Mouse (Mus musculus): ENCODE measurements around the gene Bub1b.
"Not testable (repeated sequence)": the region's sequence is repeated elsewhere in the genome, so short reads cannot be mapped to it uniquely, and the experiment has no call there.

Gene Bub1b

GRCm38 (mm10) chr2:118620101-118620500 is 22.1 kb downstream of the Bub1b start:
- DNase-seq, result no peak

GRCm38 (mm10) chr2:118620608-118621007 is 22.6 kb downstream of the Bub1b start:
- no peak for DNase-seq

GRCm38 (mm10) chr2:118629276-118629675 is 31.3 kb downstream of the Bub1b start:
- no peak for DNase-seq

- no peak for DNase-seq
Measured at GRCm38 (mm10) chr2:118633441-118633840, 35.4 kb downstream of the Bub1b start.

- no peak for DNase-seq
Measured at GRCm38 (mm10) chr2:118637258-118637657, 39.2 kb downstream of the Bub1b start.

- DNase-seq, result peak; percentile 51
Measured at GRCm38 (mm10) chr2:118637888-118638526, 40.0 kb downstream of the Bub1b start.

GRCm38 (mm10) chr2:118638686-118639085 is 40.7 kb downstream of the Bub1b start:
- no peak for DNase-seq

GRCm38 (mm10) chr2:118641147-118641546 is 43.1 kb downstream of the Bub1b start:
- DNase-seq, result no peak

GRCm38 (mm10) chr2:118642431-118642830 is 44.4 kb downstream of the Bub1b start:
- no peak for DNase-seq

GRCm38 (mm10) chr2:118642942-118643341 is 44.9 kb downstream of the Bub1b start:
- DNase-seq, result no peak

- no peak for DNase-seq
Measured at GRCm38 (mm10) chr2:118646665-118647064, 48.7 kb downstream of the Bub1b start.

GRCm38 (mm10) chr2:118650697-118651096 is 52.7 kb downstream of the Bub1b start:
- DNase-seq, result not testable (repeated sequence)

GRCm38 (mm10) chr2:118656688-118657281 is 58.8 kb downstream of the Bub1b start:
- DNase-seq, result no peak

GRCm38 (mm10) chr2:118658457-118658856 is 60.4 kb downstream of the Bub1b start:
- DNase-seq, result no peak

- DNase-seq, result no peak
Measured at GRCm38 (mm10) chr2:118659077-118659476, 61.1 kb downstream of the Bub1b start.

- DNase-seq, result no peak
Measured at GRCm38 (mm10) chr2:118659493-118659892, 61.5 kb downstream of the Bub1b start.

- peak; percentile 21 for DNase-seq
Measured at GRCm38 (mm10) chr2:118659998-118660452, 62.0 kb downstream of the Bub1b start.

- DNase-seq, result no peak
Measured at GRCm38 (mm10) chr2:118661891-118662290, 63.9 kb downstream of the Bub1b start.

- DNase-seq, result peak; percentile 19
Measured at GRCm38 (mm10) chr2:118662902-118663803, 65.1 kb downstream of the Bub1b start, which contains the start of gene Pak6. Gene Pak6 (plus strand): TSS chr2:118663303.

GRCm38 (mm10) chr2:118663804-118664766 is 66.1 kb downstream of the Bub1b start:
- peak; percentile 14 for DNase-seq

GRCm38 (mm10) chr2:118664975-118665516 is 67.0 kb downstream of the Bub1b start:
- DNase-seq, result no peak

GRCm38 (mm10) chr2:118665616-118666015 is 67.6 kb downstream of the Bub1b start:
- no peak for DNase-seq
